Mouse (Mus musculus) fat pad, adult 2 months (tissue): Measurements from ENCODE around the gene Vmn2r92.
"Not testable (repeated sequence)": the region's sequence is repeated elsewhere in the genome, so short reads cannot be mapped to it uniquely, and the experiment has no call there.

ENCODE experiments used
- DNase-seq: peaks from one replicate; pipeline ENCODE4 v3.0.0-alpha.2; 2011; ENCODE audit warnings: low read depth, low spot score; ENCODE audit errors: extremely low read depth

The Vmn2r92 gene

DNA sequence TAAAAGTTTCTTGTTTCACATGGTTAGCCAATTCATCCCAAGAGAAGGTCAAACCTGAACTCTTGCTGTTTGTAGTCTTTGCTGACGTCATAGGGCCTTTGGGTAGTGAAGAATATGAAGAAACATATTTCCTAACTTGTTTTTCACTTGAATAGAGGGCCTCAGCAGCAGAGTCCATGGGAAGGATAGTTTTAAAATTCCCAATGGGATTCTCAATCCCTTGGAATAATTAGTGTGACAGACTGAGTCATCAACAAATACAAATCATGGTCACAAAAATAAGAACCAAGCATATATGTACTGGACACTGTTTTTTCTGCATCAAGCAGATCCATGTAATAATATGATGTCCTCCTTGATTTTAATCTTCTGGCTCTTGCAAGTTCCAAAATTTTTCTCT lies at the start of gene Vmn2r92:
TSS of gene Vmn2r92 (plus strand) at position 301 of the 400 bp plus-strand sequence.
- DNase-seq: not testable (repeated sequence)

DNA sequence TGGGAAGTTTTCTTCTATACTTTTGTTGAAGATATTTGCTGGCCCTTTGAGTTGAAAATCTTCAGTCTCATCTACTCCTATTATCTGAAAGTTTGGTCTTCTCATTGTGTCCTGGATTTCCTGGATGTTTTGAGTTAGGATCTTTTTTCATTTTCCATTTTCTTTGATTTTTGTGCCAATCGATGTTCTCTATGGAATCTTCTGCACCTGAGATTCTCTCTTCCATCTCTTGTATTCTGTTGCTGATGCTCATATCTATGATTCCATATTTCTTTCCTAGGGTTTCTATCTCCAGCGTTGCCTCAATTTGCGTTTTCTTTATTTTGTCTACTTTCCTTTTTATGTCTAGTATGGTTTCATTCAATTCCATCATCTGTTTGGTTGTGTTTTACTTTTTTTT lies 49.4 kb upstream of the Vmn2r92 start:
- not testable (repeated sequence) for DNase-seq

DNA sequence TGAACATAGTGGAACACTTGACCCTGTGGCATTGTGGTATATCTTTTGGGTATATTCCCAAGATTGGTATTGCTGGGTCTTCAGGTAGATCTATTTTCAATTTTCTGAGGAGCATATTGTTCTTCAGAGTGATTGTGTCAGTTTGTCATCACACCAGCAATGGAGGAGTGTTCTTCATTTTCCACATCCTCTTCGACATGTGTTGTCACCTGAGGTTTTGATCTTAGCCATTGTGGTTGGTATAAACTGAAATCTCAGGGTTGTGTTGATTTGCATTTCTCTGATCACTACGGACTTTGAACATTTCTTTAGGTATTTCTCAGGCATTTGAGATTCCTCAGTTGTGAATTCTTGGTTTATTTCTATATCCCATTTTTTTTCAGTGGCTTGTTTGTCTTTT lies 9.5 kb downstream of the Vmn2r92 start:
- not testable (repeated sequence) for DNase-seq

DNA sequence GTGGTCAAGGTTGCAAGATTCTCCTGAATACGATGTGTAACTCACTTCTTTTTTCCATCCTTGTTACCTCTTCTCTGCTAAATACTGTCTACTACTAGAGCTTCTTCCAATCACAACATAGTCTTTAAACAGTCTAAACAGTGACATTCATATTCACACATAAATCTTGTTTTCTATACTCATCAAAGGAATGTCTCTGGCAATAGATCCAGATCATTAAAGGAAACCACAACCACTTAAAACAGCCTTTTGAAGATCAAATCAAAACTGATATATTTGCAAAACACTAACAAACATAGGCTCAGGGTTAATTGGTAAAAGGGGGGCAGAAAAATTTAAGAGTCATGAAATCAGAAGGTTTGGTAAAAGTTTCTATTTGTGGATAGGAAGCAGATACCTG lies 38.0 kb downstream of the Vmn2r92 start:
- DNase-seq: no peak

GRCm38 (mm10) chr17:18221300-18221699 lies 69.6 kb downstream of the Vmn2r92 start:
- DNase-seq: no peak

GRCm38 (mm10) chr17:18231996-18232395 lies 80.3 kb downstream of the Vmn2r92 start:
- DNase-seq: no peak

DNA sequence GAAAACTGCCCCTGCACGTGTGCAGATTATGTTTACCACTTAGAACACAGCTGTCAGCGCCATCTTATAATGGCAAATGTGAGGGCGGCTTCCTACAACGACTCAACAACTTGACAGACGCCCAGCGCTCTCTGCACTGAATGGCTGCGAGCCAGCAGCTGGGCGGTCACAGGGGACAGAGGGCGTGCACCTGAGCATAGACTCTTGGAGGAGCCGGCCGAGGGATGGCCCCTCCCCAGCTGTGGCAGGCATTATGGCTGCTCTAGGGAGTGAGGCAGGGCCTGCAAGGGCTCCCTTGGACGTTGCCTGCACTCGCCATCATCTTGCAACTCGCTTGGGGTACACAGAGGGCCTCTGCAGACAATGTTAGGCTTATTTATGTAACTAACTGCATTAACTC lies 85.2 kb downstream of the Vmn2r92 start:
- no peak for DNase-seq
